Mouse (Mus musculus) hindbrain, embryonic 10.5 days (tissue): ENCODE measurements around the gene Olfr476. TPM values are rescaled to one million over a fixed set of nuclear protein-coding genes. Genes with fewer than 3 reads are reported as not detected.
"Not testable (repeated sequence)": the region's sequence is repeated elsewhere in the genome, so short reads cannot be mapped to it uniquely, and the experiment has no call there.

Experiments
- DNase-seq: peaks from one replicate; pipeline ENCODE4 v3.0.0-alpha.2; 2017; ENCODE audit warnings: low spot score
- H3K27ac ChIP-seq: fragments of 300-500 bp; sonication (generic); 2 replicates; pipeline ENCODE4 v1.5.1; 2016; ENCODE audit warnings: mild to moderate bottlenecking, moderate library complexity
- H3K27me3 ChIP-seq: fragments of 300-500 bp; sonication (generic); 2 replicates; pipeline ENCODE4 v1.6.1; 2016; ENCODE audit warnings: mild to moderate bottlenecking; ENCODE audit not compliant: poor library complexity, insufficient read depth, severe bottlenecking
- H3K36me3 ChIP-seq: fragments of 300-500 bp; sonication (generic); 2 replicates; pipeline ENCODE4 v1.6.1; 2016; ENCODE audit warnings: mild to moderate bottlenecking, moderate library complexity
- H3K4me1 ChIP-seq: fragments of 300-500 bp; sonication (generic); replicated peaks from 2 replicates; pipeline ENCODE4 v1.6.1; 2016; ENCODE audit warnings: mild to moderate bottlenecking
- H3K4me3 ChIP-seq: fragments of 300-500 bp; sonication (generic); 2 replicates; pipeline ENCODE4 v1.5.1; 2016; ENCODE audit warnings: mild to moderate bottlenecking, moderate library complexity
- H3K9me3 ChIP-seq: fragments of 300-500 bp; sonication (generic); 2 replicates; pipeline ENCODE4 v1.6.1; 2016; ENCODE audit warnings: mild to moderate bottlenecking, moderate library complexity
- WGBS: fragments of 180-500 bp; shearing (Covaris S2); methylation state at CpG from one replicate; pipeline ENCODE4 v1.1.7; 2016; 5-methylcytosine and 5-hydroxymethylcytosine counted together
- polyA plus RNA-seq: library from polyadenylated mRNA; unstranded; fragments of >200 nt; fragmentation: Nextera tagmentation; extraction: Ambion mirVana; gene quantifications from 2 replicates; pipeline ENCODE4 v1.2.1, GENCODE M21; 2016

Gene Olfr476
- not detected in 2 replicates for polyA plus RNA-seq

GRCm38 (mm10) chr7:107964503-107964902 lies at the start of gene Olfr476:
TSS of gene Olfr476 (plus strand) at chr7:107964803.
- DNase-seq = no peak
- Histone ChIP-seq H3K27ac (no peak within 1 kb of the TSS), H3K9me3 (no peaks in the 10 kb centered on the region), H3K36me3 (no peaks in the 10 kb centered on the region), H3K27me3 (no peaks in the 10 kb centered on the region), H3K4me1 (no peaks in the 10 kb centered on the region), H3K4me3 (no peak within 1 kb of the TSS)
- 72% methylated on average over 1 of the region's 1 CpGs for whole genome bisulfite sequencing

GRCm38 (mm10) chr7:107930146-107930545 lies 34.5 kb upstream of the Olfr476 start, which contains the start of gene Olfr473:
TSS of gene Olfr473 (plus strand) at chr7:107930446.
- Histone ChIP-seq H3K4me3 (no peak within 1 kb of the TSS), H3K4me1 (no peaks in the 10 kb centered on the region), H3K9me3 (0 out of 2 replicates have a peak, but pooled peaks cover 2% of the 10 kb centered on the region), H3K27ac (no peak within 1 kb of the TSS), H3K27me3 (no peaks in the 10 kb centered on the region), H3K36me3 (no peaks in the 10 kb centered on the region)
- 87% methylated on average over 1 of the region's 1 CpGs for WGBS
- no peak for DNase-seq

GRCm38 (mm10) chr7:107952539-107952938 lies 12.1 kb upstream of the Olfr476 start:
- not testable (repeated sequence) for H3K36me3 ChIP-seq, DNase-seq, H3K9me3 ChIP-seq, H3K27ac ChIP-seq, H3K4me3 ChIP-seq, H3K4me1 ChIP-seq, H3K27me3 ChIP-seq
- WGBS = 98% methylated on average over 12 of the region's 12 CpGs

GRCm38 (mm10) chr7:107954343-107954742 lies 10.3 kb upstream of the Olfr476 start, which contains the start of gene Olfr474:
TSS of gene Olfr474 (plus strand) at chr7:107954643.
- Histone ChIP-seq H3K4me3 (no peak within 1 kb of the TSS), H3K4me1 (no peaks in the 10 kb centered on the region), H3K9me3 (no peaks in the 10 kb centered on the region), H3K27ac (no peak within 1 kb of the TSS), H3K36me3 (no peaks in the 10 kb centered on the region), H3K27me3 (no peaks in the 10 kb centered on the region)
- WGBS = 84% methylated on average over 1 of the region's 1 CpGs
- no peak for DNase-seq

GRCm38 (mm10) chr7:107986393-107986792 lies 21.8 kb downstream of the Olfr476 start, which contains the start of gene Olfr477:
TSS of gene Olfr477 (plus strand) at chr7:107986693.
- Histone ChIP-seq H3K36me3 (no peaks in the 10 kb centered on the region), H3K27ac (no peak within 1 kb of the TSS), H3K27me3 (no peaks in the 10 kb centered on the region), H3K9me3 (no peaks in the 10 kb centered on the region), H3K4me1 (no peaks in the 10 kb centered on the region), H3K4me3 (no peak within 1 kb of the TSS)
- DNase-seq = no peak
- 84% methylated on average over 2 of the region's 2 CpGs for WGBS

- not testable (repeated sequence) for H3K27me3 ChIP-seq
Observed at GRCm38 (mm10) chr7:108014256-108014655, 49.7 kb downstream of the Olfr476 start.

More at GRCm38 (mm10) chr7:108014256-108014655, 49.7 kb downstream of the Olfr476 start:
- H3K27ac ChIP-seq, DNase-seq, H3K4me3 ChIP-seq, H3K9me3 ChIP-seq, H3K36me3 ChIP-seq, H3K4me1 ChIP-seq: not testable (repeated sequence)

Other genes with a start within 250 kb of the Olfr476 start
- gene Cyb5r2, start 206.8 kb upstream of the Olfr476 start, polyA plus RNA-seq = 0.46 and 0.51 TPM in 2 replicates
- gene Ovch2, start 163.6 kb upstream of the Olfr476 start, polyA plus RNA-seq = not detected in 2 replicates
- not detected in 2 replicates for gene Olfr467, start 152.5 kb upstream of the Olfr476 start, polyA plus RNA-seq
- not detected in 2 replicates for gene Olfr469, start 139.3 kb upstream of the Olfr476 start, polyA plus RNA-seq
- not detected in 2 replicates for gene Olfr470, start 117.3 kb upstream of the Olfr476 start, polyA plus RNA-seq
- not detected in 2 replicates for gene Olfr472, start 66.9 kb upstream of the Olfr476 start, polyA plus RNA-seq
- gene Olfr473, start 34.4 kb upstream of the Olfr476 start, polyA plus RNA-seq = not detected in 2 replicates
- gene Olfr474, start 10.2 kb upstream of the Olfr476 start, polyA plus RNA-seq = not detected in 2 replicates
- gene Olfr477, start 21.9 kb downstream of the Olfr476 start, polyA plus RNA-seq = not detected in 2 replicates
- not detected in 2 replicates for gene Olfr478, start 69.2 kb downstream of the Olfr476 start, polyA plus RNA-seq
- not detected in 2 replicates for gene Olfr479, start 85.9 kb downstream of the Olfr476 start, polyA plus RNA-seq
- gene Olfr480, start 102.5 kb downstream of the Olfr476 start, polyA plus RNA-seq = not detected in 2 replicates
- not detected in 2 replicates for gene Olfr481, start 115.1 kb downstream of the Olfr476 start, polyA plus RNA-seq
- 0.07 and 0.12 TPM in 2 replicates for gene Olfr482, start 132.8 kb downstream of the Olfr476 start, polyA plus RNA-seq
- gene Olfr483, start 136.0 kb downstream of the Olfr476 start, polyA plus RNA-seq = not detected in 2 replicates
- gene Olfr484, start 162.6 kb downstream of the Olfr476 start, polyA plus RNA-seq = not detected in 2 replicates
- not detected in 2 replicates for gene Olfr485, start 195.1 kb downstream of the Olfr476 start, polyA plus RNA-seq
- not detected in 2 replicates for gene Olfr486, start 207.9 kb downstream of the Olfr476 start, polyA plus RNA-seq
- not detected in 2 replicates for gene Olfr487, start 249.8 kb downstream of the Olfr476 start, polyA plus RNA-seq